Mouse (Mus musculus): ENCODE data around the gene Calhm1. TPM values are rescaled to one million over a fixed set of nuclear protein-coding genes. Genes with fewer than 3 reads are reported as not detected.

The Calhm1 gene
- polyA plus RNA-seq, 1 experiment = not detected

DNA sequence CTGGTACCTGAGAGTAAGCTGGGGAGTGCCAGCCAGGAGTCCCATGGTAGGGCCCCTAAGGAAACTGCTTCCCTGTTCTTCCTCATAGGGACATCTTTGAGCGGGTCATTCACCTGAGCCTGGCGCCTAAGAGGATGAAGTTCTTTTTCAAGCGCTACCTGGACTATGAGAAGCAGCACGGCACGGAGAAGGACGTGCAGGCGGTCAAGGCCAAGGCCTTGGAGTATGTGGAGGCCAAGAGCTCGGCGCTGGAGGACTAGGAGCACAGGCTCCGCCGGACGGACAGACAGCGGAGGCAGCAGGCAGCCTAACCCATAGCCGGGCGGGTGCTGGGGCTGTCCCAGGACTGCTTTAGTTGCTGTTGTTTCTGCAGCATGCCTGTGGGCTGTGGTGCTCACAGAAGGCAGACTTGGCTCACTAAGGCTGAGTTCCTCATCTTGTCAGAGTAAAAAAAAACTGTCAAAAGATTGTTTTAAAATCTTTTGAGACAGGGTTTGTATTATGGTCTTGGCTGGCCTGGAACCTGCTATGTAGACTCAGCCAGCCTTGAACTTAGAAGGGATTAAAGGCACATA lies 13.4 kb downstream of the Calhm1 start:
- no peak overlapping the region for H3K4me3 ChIP-seq (ENCODE audit: insufficient read depth, poor library complexity, severe bottlenecking)
- no peak overlapping the region for H3ac ChIP-seq (ENCODE audit: control insufficient read depth, insufficient read length, low read depth)
- no peaks in the 10 kb centered on the region for H3K79me3 ChIP-seq (ENCODE audit: low read depth)
- H3K36me3 ChIP-seq (ENCODE audit: control insufficient read depth, insufficient read depth) = peaks cover 69% of the 10 kb centered on the region
- H3K79me2 ChIP-seq (ENCODE audit: control insufficient read depth, insufficient read depth) = no peaks in the 10 kb centered on the region
- no peaks in the 10 kb centered on the region for H3K27me3 ChIP-seq (ENCODE audit: control insufficient read depth, insufficient read depth, insufficient read length)
- no peak for TF ChIP-seq CTCF (IDR thresholded peaks at IDR 0.05; ENCODE audit: control insufficient read depth, insufficient read depth, insufficient read length)
- no peak for TF ChIP-seq MYOD1 (IDR thresholded peaks at IDR 0.05; ENCODE audit: control insufficient read depth, insufficient read length, low read depth)
- no peak for TF ChIP-seq MAX (IDR thresholded peaks at IDR 0.05)
- no peak for TF ChIP-seq MYOG (IDR thresholded peaks at IDR 0.05; ENCODE audit: control insufficient read depth, extremely low read depth, insufficient read length)

- no peak overlapping the region for H3K4me3 ChIP-seq (ENCODE audit: insufficient read depth, poor library complexity, severe bottlenecking)
- no peaks in the 10 kb centered on the region for H3K79me3 ChIP-seq (ENCODE audit: low read depth)
- TF ChIP-seq FOSL1 (IDR thresholded peaks at IDR 0.05; ENCODE audit: insufficient read depth, low read length, poor library complexity, severe bottlenecking) = no peak
- TF ChIP-seq CTCF (IDR thresholded peaks at IDR 0.05; ENCODE audit: control insufficient read depth, insufficient read depth, insufficient read length) = no peak
- no peak for TF ChIP-seq USF1 (IDR thresholded peaks at IDR 0.05; ENCODE audit: low read depth)
- TF ChIP-seq CEBPB (IDR thresholded peaks at IDR 0.05; ENCODE audit: low read depth) = no peak
- TF ChIP-seq MAX (IDR thresholded peaks at IDR 0.05) = no peak
- TF ChIP-seq MYOG (IDR thresholded peaks at IDR 0.05; ENCODE audit: control insufficient read depth, extremely low read depth, insufficient read length) = no peak
- TF ChIP-seq MYOD1 (IDR thresholded peaks at IDR 0.05; ENCODE audit: control insufficient read depth, insufficient read length, low read depth) = no peak
- H3ac ChIP-seq (ENCODE audit: control insufficient read depth, insufficient read length, low read depth) = no peak overlapping the region
- peaks cover 88% of the 10 kb centered on the region for H3K36me3 ChIP-seq (ENCODE audit: control insufficient read depth, insufficient read depth)
- H3K79me2 ChIP-seq (ENCODE audit: control insufficient read depth, insufficient read depth) = no peaks in the 10 kb centered on the region
- H3K27me3 ChIP-seq (ENCODE audit: control insufficient read depth, insufficient read depth, insufficient read length) = no peaks in the 10 kb centered on the region
Measured at GRCm38 (mm10) chr19:47128835-47129234, 15.2 kb downstream of the Calhm1 start.

- no peaks in the 10 kb centered on the region for H3K79me2 ChIP-seq (ENCODE audit: control insufficient read depth, insufficient read depth)
- no peak overlapping the region for H3K4me3 ChIP-seq (ENCODE audit: insufficient read depth, poor library complexity, severe bottlenecking)
- no peaks in the 10 kb centered on the region for H3K27me3 ChIP-seq (ENCODE audit: control insufficient read depth, insufficient read depth, insufficient read length)
- H3ac ChIP-seq (ENCODE audit: control insufficient read depth, insufficient read length, low read depth) = no peak overlapping the region
- peaks cover 93% of the 10 kb centered on the region for H3K36me3 ChIP-seq (ENCODE audit: control insufficient read depth, insufficient read depth)
- H3K79me3 ChIP-seq (ENCODE audit: low read depth) = no peaks in the 10 kb centered on the region
- TF ChIP-seq CEBPB (IDR thresholded peaks at IDR 0.05; ENCODE audit: low read depth) (no peak), FOSL1 (IDR thresholded peaks at IDR 0.05; ENCODE audit: insufficient read depth, low read length, poor library complexity, severe bottlenecking) (no peak), MAX (IDR thresholded peaks at IDR 0.05) (no peak), CTCF (IDR thresholded peaks at IDR 0.05; ENCODE audit: control insufficient read depth, insufficient read depth, insufficient read length) (no peak)
Measured at GRCm38 (mm10) chr19:47128164-47128563, 15.9 kb downstream of the Calhm1 start.

- Histone ChIP-seq H3K79me2 (ENCODE audit: control insufficient read depth, insufficient read depth) (no peaks in the 10 kb centered on the region), H3ac (ENCODE audit: control insufficient read depth, insufficient read length, low read depth) (no peak overlapping the region), H3K4me3 (ENCODE audit: insufficient read depth, poor library complexity, severe bottlenecking) (no peak overlapping the region), H3K36me3 (ENCODE audit: control insufficient read depth, insufficient read depth) (peaks cover 81% of the 10 kb centered on the region), H3K27me3 (ENCODE audit: control insufficient read depth, insufficient read depth, insufficient read length) (no peaks in the 10 kb centered on the region), H3K79me3 (ENCODE audit: low read depth) (no peaks in the 10 kb centered on the region)
- TF ChIP-seq USF1 (IDR thresholded peaks at IDR 0.05; ENCODE audit: low read depth) (no peak), CEBPB (IDR thresholded peaks at IDR 0.05; ENCODE audit: low read depth) (no peak), FOSL1 (IDR thresholded peaks at IDR 0.05; ENCODE audit: insufficient read depth, low read length, poor library complexity, severe bottlenecking) (no peak), MAX (IDR thresholded peaks at IDR 0.05) (no peak), MYOD1 (IDR thresholded peaks at IDR 0.05; ENCODE audit: control insufficient read depth, insufficient read length, low read depth) (no peak), MYOG (IDR thresholded peaks at IDR 0.05; ENCODE audit: control insufficient read depth, extremely low read depth, insufficient read length) (no peak), CTCF (IDR thresholded peaks at IDR 0.05; ENCODE audit: control insufficient read depth, insufficient read depth, insufficient read length) (no peak)
Measured at GRCm38 (mm10) chr19:47122802-47123201, 21.3 kb downstream of the Calhm1 start.

DNA sequence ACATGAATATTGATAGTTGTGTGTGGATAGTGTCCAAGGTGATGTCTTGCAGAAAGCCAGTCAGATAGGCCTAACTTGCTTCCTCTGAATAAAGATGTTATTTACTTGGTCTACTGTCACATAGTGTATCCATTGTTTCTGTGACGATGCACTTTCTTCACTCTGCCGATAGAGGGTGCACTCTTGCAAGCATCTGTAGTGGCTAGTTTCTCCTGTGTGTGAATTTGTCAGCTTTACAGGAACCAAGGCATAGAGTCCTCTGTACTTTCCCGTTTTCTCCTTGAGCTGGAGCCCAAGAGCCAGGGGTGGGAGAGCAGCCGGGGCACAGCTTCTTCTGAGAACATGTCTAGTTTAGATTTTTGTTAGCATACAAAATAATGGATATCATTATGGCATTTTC lies 23.0 kb downstream of the Calhm1 start:
- H3ac ChIP-seq (ENCODE audit: control insufficient read depth, insufficient read length, low read depth) = no peak overlapping the region
- H3K79me3 ChIP-seq (ENCODE audit: low read depth) = no peaks in the 10 kb centered on the region
- H3K4me3 ChIP-seq (ENCODE audit: insufficient read depth, poor library complexity, severe bottlenecking) = no peak overlapping the region
- peaks cover 81% of the 10 kb centered on the region for H3K36me3 ChIP-seq (ENCODE audit: control insufficient read depth, insufficient read depth)
- no peaks in the 10 kb centered on the region for H3K27me3 ChIP-seq (ENCODE audit: control insufficient read depth, insufficient read depth, insufficient read length)
- H3K79me2 ChIP-seq (ENCODE audit: control insufficient read depth, insufficient read depth) = no peaks in the 10 kb centered on the region
- TF ChIP-seq CTCF (IDR thresholded peaks at IDR 0.05; ENCODE audit: control insufficient read depth, insufficient read depth, insufficient read length) = peak; percentile 62
- TF ChIP-seq MYOG (IDR thresholded peaks at IDR 0.05; ENCODE audit: control insufficient read depth, extremely low read depth, insufficient read length) = no peak
- no peak for TF ChIP-seq FOSL1 (IDR thresholded peaks at IDR 0.05; ENCODE audit: insufficient read depth, low read length, poor library complexity, severe bottlenecking)
- TF ChIP-seq CEBPB (IDR thresholded peaks at IDR 0.05; ENCODE audit: low read depth) = no peak
- no peak for TF ChIP-seq MAX (IDR thresholded peaks at IDR 0.05)
- no peak for TF ChIP-seq MYOD1 (IDR thresholded peaks at IDR 0.05; ENCODE audit: control insufficient read depth, insufficient read length, low read depth)
- no peak for TF ChIP-seq USF1 (IDR thresholded peaks at IDR 0.05; ENCODE audit: low read depth)

GRCm38 (mm10) chr19:47118634-47119033 lies 25.4 kb downstream of the Calhm1 start:
- no peaks in the 10 kb centered on the region for H3K27me3 ChIP-seq (ENCODE audit: control insufficient read depth, insufficient read depth, insufficient read length)
- H3K36me3 ChIP-seq (ENCODE audit: control insufficient read depth, insufficient read depth) = peaks cover 81% of the 10 kb centered on the region
- H3K79me2 ChIP-seq (ENCODE audit: control insufficient read depth, insufficient read depth) = no peaks in the 10 kb centered on the region
- TF ChIP-seq MAX (IDR thresholded peaks at IDR 0.05) (no peak), FOSL1 (IDR thresholded peaks at IDR 0.05; ENCODE audit: insufficient read depth, low read length, poor library complexity, severe bottlenecking) (no peak), CEBPB (IDR thresholded peaks at IDR 0.05; ENCODE audit: low read depth) (no peak), MYOG (IDR thresholded peaks at IDR 0.05; ENCODE audit: control insufficient read depth, extremely low read depth, insufficient read length) (no peak), MYOD1 (IDR thresholded peaks at IDR 0.05; ENCODE audit: control insufficient read depth, insufficient read length, low read depth) (no peak), CTCF (IDR thresholded peaks at IDR 0.05; ENCODE audit: control insufficient read depth, insufficient read depth, insufficient read length) (no peak), USF1 (IDR thresholded peaks at IDR 0.05; ENCODE audit: low read depth) (no peak)
- no peaks in the 10 kb centered on the region for H3K79me3 ChIP-seq (ENCODE audit: low read depth)
- H3ac ChIP-seq (ENCODE audit: control insufficient read depth, insufficient read length, low read depth) = no peak overlapping the region
- H3K4me3 ChIP-seq (ENCODE audit: insufficient read depth, poor library complexity, severe bottlenecking) = no peak overlapping the region
